Mouse (Mus musculus): ENCODE measurements around the gene Cap1. TPM values are rescaled to one million over a fixed set of nuclear protein-coding genes. Genes with fewer than 3 reads are reported as not detected.

Cap1 gene
- polyA plus RNA-seq, 1 experiment from 2014 or later: 69.7 TPM

DNA sequence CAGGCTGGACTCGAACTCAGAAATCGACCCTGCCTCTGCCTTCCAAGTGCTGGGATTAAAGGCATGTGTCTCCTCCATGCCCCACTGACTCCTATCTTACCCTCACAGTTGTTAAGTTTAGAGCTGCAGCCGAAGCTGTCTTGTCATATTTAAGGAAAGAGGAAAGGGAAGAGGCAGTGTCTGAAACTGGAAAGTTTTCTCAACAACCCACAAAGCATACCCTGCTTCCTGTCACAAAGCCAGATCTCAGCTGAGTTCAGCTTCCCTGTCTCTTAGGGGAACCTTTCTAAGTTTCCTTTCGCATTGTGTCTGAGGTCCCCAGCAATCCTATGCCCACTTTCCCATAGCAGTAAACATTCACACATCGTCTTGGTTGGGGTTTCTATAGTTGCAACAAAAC is 6.3 kb upstream of the Cap1 start:
- H3K36me3 ChIP-seq (ENCODE audit: control insufficient read depth, insufficient read depth, low read length): no peaks in the 10 kb centered on the region
- no peak overlapping the region for H3K27ac ChIP-seq (ENCODE audit: low read depth, low read length)
- peaks cover 4% of the 10 kb centered on the region; the same call in 1 of the 2 replicates for H3K4me1 ChIP-seq (ENCODE audit: control insufficient read depth, insufficient read depth, low read length)
- H3K27me3 ChIP-seq (ENCODE audit: control insufficient read depth, insufficient read depth, low read length): no peaks in the 10 kb centered on the region
- H3K4me2 ChIP-seq: no peak overlapping the region
- no peak for ATAC-seq (ENCODE audit: low FRiP score)
- 72% methylated on average over 5 of the region's 5 CpGs for WGBS
- no peak overlapping the region for H3K4me3 ChIP-seq (ENCODE audit: low read depth, low read length)
- H3K9me3 ChIP-seq (ENCODE audit: control insufficient read depth, low read length): no peaks in the 10 kb centered on the region
- no peak for DNase-seq (ENCODE audit: low spot score, missing footprints)
- H3K9ac ChIP-seq (ENCODE audit: low read length): no peak overlapping the region

DNA sequence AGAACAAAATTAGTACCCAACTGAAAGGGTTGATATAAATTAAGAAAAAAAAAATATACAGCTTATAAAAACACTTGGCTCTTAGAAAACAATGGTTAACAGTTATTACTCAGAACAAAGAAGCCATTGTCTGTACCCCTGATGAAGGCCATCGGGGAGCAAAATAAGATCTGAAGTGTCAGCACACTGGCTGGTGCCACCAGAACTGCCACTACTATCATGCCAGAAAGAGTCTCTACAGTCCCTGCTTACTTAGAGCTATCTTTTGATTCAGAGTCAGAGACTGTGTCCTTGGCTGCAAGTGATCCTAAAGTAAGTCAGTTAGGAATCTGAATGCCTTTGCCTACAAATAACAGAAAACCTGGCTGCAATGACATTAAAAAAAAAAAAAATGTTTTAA is 5.7 kb upstream of the Cap1 start:
- Histone ChIP-seq H3K36me3 (ENCODE audit: control insufficient read depth, insufficient read depth, low read length) (no peaks in the 10 kb centered on the region), H3K4me3 (ENCODE audit: low read depth, low read length) (no peak overlapping the region), H3K9me3 (ENCODE audit: control insufficient read depth, low read length) (no peaks in the 10 kb centered on the region), H3K27ac (ENCODE audit: low read depth, low read length) (no peak overlapping the region), H3K27me3 (ENCODE audit: control insufficient read depth, insufficient read depth, low read length) (no peaks in the 10 kb centered on the region), H3K4me2 (no peak overlapping the region), H3K9ac (ENCODE audit: low read length) (peak overlapping the region; percentile 39; the same call in 1 of the 2 replicates), H3K4me1 (ENCODE audit: control insufficient read depth, insufficient read depth, low read length) (peaks cover 7% of the 10 kb centered on the region; the same call in 1 of the 2 replicates)
- DNase-seq (ENCODE audit: low spot score, missing footprints) (no peak), ATAC-seq (ENCODE audit: low FRiP score) (no peak)
- WGBS: 39% methylated on average over 1 of the region's 1 CpGs

DNA sequence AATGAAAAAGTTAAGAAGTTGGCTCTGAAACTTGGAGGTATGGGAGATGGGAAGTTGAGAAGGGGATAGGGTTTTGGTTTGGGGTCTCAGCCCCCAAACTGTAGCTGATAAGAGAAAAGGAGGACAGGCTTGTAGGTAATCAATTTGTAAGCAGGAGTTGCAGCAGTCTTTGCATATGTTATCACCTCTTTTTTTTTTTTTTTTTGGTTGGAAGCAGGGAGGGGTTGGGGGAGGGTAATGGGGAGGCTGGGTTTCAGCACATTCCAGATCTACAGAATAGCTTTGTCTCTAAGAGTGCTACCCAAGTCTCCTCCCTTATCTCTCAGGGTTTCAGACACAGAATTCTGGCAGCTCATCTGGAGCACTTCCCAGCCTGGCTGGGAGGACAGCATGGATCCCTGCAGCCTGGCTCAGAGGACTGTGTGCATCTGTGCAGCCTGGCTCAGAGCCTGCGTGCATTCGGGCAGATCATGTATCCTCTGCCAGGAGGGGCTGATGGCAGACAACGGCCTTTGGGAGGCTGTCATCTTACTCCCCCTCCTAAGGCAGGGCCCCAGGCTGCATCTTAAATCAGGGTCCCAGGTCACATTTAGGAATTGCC is 5.1 kb upstream of the Cap1 start:
- no peak overlapping the region for H3K27ac ChIP-seq (ENCODE audit: low read depth, low read length)

DNA sequence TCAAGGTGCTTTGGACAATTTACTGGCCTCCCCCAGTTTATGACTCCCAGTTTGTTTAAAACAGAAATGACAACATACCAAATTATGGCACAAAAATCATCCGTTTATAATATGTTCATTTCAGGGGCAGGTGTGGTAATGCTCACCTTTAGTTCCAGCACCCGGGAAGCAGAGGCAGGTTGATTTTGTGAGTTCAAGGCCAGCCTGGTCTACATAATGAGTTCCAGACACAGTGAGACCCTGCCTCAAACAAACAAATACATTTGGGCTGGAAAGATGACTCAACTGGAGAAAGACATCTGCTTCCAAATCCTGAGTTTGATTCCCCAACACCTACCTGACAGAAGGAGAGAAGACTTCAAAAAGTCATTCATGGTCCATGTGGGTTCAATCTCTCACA is 1.5 kb upstream of the Cap1 start:
- Histone ChIP-seq H3K9ac (ENCODE audit: low read length) (peak overlapping the region; percentile 77), H3K4me1 (ENCODE audit: control insufficient read depth, insufficient read depth, low read length) (peaks cover 20% of the 10 kb centered on the region), H3K4me3 (ENCODE audit: low read depth, low read length) (peak overlapping the region; percentile 79; the same call in 1 of the 2 replicates), H3K9me3 (ENCODE audit: control insufficient read depth, low read length) (no peaks in the 10 kb centered on the region), H3K27ac (ENCODE audit: low read depth, low read length) (no peak overlapping the region), H3K36me3 (ENCODE audit: control insufficient read depth, insufficient read depth, low read length) (no peaks in the 10 kb centered on the region), H3K27me3 (ENCODE audit: control insufficient read depth, insufficient read depth, low read length) (no peaks in the 10 kb centered on the region), H3K4me2 (peak overlapping the region; percentile 81)
- DNase-seq (ENCODE audit: low spot score, missing footprints): no peak
- ATAC-seq (ENCODE audit: low FRiP score): no peak
- 79% methylated on average over 2 of the region's 2 CpGs for WGBS

More for the DNA sequence above, 5.1 kb upstream of the Cap1 start:
- 16% methylated on average over 3 of the region's 3 CpGs for WGBS
- Histone ChIP-seq H3K27me3 (ENCODE audit: control insufficient read depth, insufficient read depth, low read length) (no peaks in the 10 kb centered on the region), H3K4me1 (ENCODE audit: control insufficient read depth, insufficient read depth, low read length) (peaks cover 7% of the 10 kb centered on the region; the same call in 1 of the 2 replicates), H3K9me3 (ENCODE audit: control insufficient read depth, low read length) (no peaks in the 10 kb centered on the region), H3K9ac (ENCODE audit: low read length) (peak overlapping the region; percentile 39; the same call in 1 of the 2 replicates), H3K36me3 (ENCODE audit: control insufficient read depth, insufficient read depth, low read length) (no peaks in the 10 kb centered on the region), H3K4me3 (ENCODE audit: low read depth, low read length) (no peak overlapping the region), H3K4me2 (no peak overlapping the region)
- DNase-seq (ENCODE audit: low spot score, missing footprints) (no peak), ATAC-seq (ENCODE audit: low FRiP score) (no peak)

DNA sequence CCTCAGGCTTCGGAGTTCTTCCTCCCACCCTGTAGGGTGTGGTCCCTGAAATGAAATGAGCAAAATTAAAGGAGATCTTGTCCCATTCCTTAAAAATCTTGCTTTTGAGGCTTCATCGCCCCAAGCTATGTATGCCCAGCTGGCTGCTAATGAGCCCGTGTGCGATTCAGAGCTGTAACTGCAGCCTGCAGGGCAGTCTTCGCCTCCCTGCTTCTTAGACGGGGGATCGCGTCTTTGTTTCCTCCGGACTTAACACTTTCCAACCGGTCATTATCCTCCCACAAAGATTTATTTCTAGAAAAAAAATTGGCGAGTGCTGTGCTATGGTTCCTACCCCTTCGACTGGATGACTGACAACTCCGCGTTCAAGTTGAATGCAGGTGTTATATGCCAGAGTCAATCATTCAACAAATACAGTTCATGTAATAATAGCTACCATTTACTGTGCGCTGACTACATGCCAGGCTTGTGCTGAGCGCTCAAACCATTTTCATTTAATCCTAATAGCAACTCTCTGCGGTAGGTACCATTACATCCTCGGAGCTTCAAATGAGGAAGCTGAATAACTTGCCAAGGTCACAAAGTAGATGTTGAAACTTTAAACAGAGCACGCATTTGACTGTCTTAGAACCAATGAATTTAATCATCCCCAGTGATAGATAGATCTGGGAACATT is 861 bp upstream of the Cap1 start:
- Histone ChIP-seq H3K27me3 (ENCODE audit: control insufficient read depth, insufficient read depth, low read length) (no peaks in the 10 kb centered on the region), H3K9me3 (ENCODE audit: control insufficient read depth, low read length) (no peaks in the 10 kb centered on the region), H3K4me2 (peak overlapping the region; percentile 81), H3K9ac (ENCODE audit: low read length) (peak overlapping the region; percentile 77), H3K4me3 (ENCODE audit: low read depth, low read length) (peak overlapping the region; percentile 79), H3K4me1 (ENCODE audit: control insufficient read depth, insufficient read depth, low read length) (peaks cover 20% of the 10 kb centered on the region), H3K27ac (ENCODE audit: low read depth, low read length) (peak overlapping the region; percentile 95), H3K36me3 (ENCODE audit: control insufficient read depth, insufficient read depth, low read length) (no peaks in the 10 kb centered on the region)
- WGBS: 9% methylated on average over 19 of the region's 19 CpGs
- ATAC-seq (ENCODE audit: low FRiP score) (no peak), DNase-seq (ENCODE audit: low spot score, missing footprints) (no peak)

DNA sequence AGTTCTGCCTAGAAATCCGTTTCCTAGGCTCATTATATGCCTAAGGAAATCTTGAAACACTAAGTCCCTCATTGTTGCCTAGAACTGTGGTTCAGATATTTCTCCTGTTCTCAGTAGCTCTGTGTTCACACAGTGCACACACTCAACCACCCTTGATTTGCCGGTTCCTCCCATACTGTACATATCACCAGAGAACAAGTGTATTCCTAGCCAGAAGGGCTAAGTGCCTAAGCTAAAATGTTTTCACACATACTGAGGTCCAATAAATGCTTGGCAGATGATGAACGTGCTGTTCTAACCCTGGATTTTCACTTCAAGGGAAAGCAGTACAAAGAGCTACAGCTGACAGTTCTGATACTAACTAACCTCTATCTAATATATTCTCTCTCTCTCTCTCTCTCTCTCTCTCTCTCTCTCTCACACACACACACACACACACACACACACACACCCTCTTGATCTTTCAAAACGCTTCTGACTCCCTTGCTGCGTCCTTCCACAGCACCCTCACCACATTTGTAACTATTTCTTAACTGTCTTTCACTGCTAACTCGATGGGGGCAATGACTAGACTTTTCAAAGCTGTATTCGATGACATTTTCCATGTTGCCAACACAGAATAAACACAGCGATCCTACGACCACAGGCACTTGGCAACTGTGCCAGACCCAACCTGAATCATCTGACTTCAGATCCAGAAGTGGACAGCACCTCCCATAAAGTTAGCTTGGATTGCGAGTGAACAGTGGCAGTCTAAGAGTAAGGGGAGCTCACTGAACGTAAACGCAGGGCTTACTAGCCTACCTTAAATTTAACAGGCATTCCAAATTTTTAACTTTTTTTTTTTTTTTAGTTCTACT is 1.1 kb downstream of the Cap1 start:
- WGBS: 52% methylated on average over 12 of the region's 12 CpGs
- DNase-seq (ENCODE audit: low spot score, missing footprints) (no peak), ATAC-seq (ENCODE audit: low FRiP score) (no peak)
- Histone ChIP-seq H3K27ac (ENCODE audit: low read depth, low read length) (no peak overlapping the region), H3K4me2 (peak overlapping the region; percentile 46), H3K4me3 (ENCODE audit: low read depth, low read length) (peak overlapping the region; percentile 79), H3K27me3 (ENCODE audit: control insufficient read depth, insufficient read depth, low read length) (no peaks in the 10 kb centered on the region), H3K9me3 (ENCODE audit: control insufficient read depth, low read length) (no peaks in the 10 kb centered on the region), H3K9ac (ENCODE audit: low read length) (peak overlapping the region; percentile 85), H3K36me3 (ENCODE audit: control insufficient read depth, insufficient read depth, low read length) (no peaks in the 10 kb centered on the region), H3K4me1 (ENCODE audit: control insufficient read depth, insufficient read depth, low read length) (peaks cover 16% of the 10 kb centered on the region)

DNA sequence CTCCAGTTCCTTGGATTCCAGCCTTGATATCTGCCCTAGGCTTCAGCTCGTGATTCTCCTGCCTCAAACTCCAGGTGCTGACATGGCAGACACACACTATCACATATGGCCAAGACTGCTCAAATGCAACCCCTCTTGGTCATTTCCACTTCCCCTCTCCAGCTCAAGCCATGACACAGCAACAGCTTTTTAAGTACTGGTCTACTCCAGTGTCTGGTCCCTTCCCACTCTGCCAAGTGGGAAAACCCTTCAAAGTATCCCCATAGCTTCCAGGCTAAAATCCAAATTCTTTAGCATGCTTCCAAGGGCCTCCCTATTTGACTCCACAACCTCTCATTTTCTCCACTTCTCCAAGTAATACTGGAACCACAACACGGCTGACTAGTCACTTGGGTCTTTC is 1.8 kb downstream of the Cap1 start:
- H3K4me3 ChIP-seq (ENCODE audit: low read depth, low read length): no peak overlapping the region
- no peaks in the 10 kb centered on the region for H3K27me3 ChIP-seq (ENCODE audit: control insufficient read depth, insufficient read depth, low read length)
- ATAC-seq (ENCODE audit: low FRiP score): no peak
- DNase-seq (ENCODE audit: low spot score, missing footprints): no peak
- no peak overlapping the region for H3K9ac ChIP-seq (ENCODE audit: low read length)
- H3K27ac ChIP-seq (ENCODE audit: low read depth, low read length): no peak overlapping the region
- WGBS: 82% methylated on average over 2 of the region's 2 CpGs
- H3K36me3 ChIP-seq (ENCODE audit: control insufficient read depth, insufficient read depth, low read length): no peaks in the 10 kb centered on the region
- peak overlapping the region; percentile 46; the same call in 1 of the 2 replicates for H3K4me2 ChIP-seq
- no peaks in the 10 kb centered on the region for H3K9me3 ChIP-seq (ENCODE audit: control insufficient read depth, low read length)
- peaks cover 16% of the 10 kb centered on the region for H3K4me1 ChIP-seq (ENCODE audit: control insufficient read depth, insufficient read depth, low read length)

DNA sequence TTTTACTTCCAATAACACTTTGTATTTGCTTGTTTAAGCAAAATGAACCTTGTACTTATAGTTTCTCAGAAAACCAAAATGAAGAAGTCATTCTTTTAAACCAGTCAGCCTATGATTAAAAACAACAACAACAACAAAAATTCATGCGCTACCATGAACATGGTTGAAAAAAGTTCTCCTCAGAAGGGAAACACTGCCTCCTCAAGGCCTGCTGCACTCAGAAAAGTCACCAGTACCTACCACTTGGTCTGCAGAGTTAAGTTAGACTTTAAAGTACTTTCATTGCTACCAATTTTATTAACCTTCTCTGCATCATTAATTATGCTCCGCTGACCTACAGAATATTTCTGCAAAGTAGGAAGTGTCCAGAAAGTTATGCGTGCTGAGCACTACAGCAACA is 2.6 kb downstream of the Cap1 start:
- H3K36me3 ChIP-seq (ENCODE audit: control insufficient read depth, insufficient read depth, low read length): no peaks in the 10 kb centered on the region
- peaks cover 16% of the 10 kb centered on the region for H3K4me1 ChIP-seq (ENCODE audit: control insufficient read depth, insufficient read depth, low read length)
- no peaks in the 10 kb centered on the region for H3K9me3 ChIP-seq (ENCODE audit: control insufficient read depth, low read length)
- ATAC-seq (ENCODE audit: low FRiP score) (no peak), DNase-seq (ENCODE audit: low spot score, missing footprints) (no peak)
- WGBS: 94% methylated on average over 3 of the region's 3 CpGs
- H3K27me3 ChIP-seq (ENCODE audit: control insufficient read depth, insufficient read depth, low read length): no peaks in the 10 kb centered on the region
- H3K4me3 ChIP-seq (ENCODE audit: low read depth, low read length): no peak overlapping the region
- no peak overlapping the region for H3K4me2 ChIP-seq
- H3K27ac ChIP-seq (ENCODE audit: low read depth, low read length): no peak overlapping the region
- no peak overlapping the region for H3K9ac ChIP-seq (ENCODE audit: low read length)

DNA sequence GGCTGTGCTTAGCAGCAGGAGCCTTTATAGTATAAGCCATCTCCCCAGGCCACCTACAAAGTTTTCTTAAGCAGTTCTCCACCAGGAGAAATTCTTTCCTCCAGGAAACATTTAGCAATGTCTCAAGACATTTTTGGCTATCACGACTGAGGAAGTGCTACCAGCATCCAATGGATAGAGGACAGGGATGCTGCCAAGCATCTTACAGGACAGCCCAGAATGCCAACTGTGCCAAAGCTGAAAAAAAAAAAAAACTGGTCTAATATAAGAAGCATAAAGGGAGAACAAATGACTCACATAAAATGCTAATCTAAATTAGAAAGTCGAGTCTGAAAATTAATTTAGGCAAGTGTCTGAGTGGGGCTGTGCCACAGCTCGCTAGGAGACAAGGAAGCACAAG is 3.3 kb downstream of the Cap1 start:
- Histone ChIP-seq H3K27me3 (ENCODE audit: control insufficient read depth, insufficient read depth, low read length) (no peaks in the 10 kb centered on the region), H3K9me3 (ENCODE audit: control insufficient read depth, low read length) (no peaks in the 10 kb centered on the region), H3K4me3 (ENCODE audit: low read depth, low read length) (no peak overlapping the region), H3K9ac (ENCODE audit: low read length) (no peak overlapping the region), H3K27ac (ENCODE audit: low read depth, low read length) (no peak overlapping the region), H3K4me1 (ENCODE audit: control insufficient read depth, insufficient read depth, low read length) (peaks cover 16% of the 10 kb centered on the region), H3K36me3 (ENCODE audit: control insufficient read depth, insufficient read depth, low read length) (no peaks in the 10 kb centered on the region), H3K4me2 (no peak overlapping the region)
- ATAC-seq (ENCODE audit: low FRiP score) (no peak), DNase-seq (ENCODE audit: low spot score, missing footprints) (no peak)
- WGBS: 84% methylated on average over 3 of the region's 3 CpGs
